Mouse (Mus musculus): ENCODE data around the gene Tmem204.

DNA sequence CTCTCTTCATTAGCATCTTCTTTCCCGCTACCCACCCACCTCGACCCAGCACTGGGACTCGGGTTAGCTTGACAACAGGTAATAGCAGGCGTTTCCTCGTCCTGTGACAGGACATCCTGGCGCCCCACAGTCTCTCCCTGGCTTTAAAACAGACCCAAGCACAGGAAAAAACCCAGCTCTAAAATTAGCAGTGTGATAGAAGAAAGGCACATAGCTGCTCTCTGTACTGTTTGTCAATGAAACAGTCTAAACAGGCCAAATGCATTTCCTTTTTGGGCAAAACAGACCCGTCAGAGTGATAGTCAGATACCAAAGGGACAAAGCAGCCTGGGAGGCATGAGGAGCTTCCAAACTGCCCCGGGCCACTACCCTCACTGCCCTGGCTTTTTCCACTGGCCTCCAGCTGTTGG is 15.9 kb downstream of the Tmem204 start:
- no peak for TF ChIP-seq CTCF (IDR thresholded peaks at IDR 0.05; ENCODE audit: insufficient read depth, low read length)
- TF ChIP-seq POLR2A (IDR thresholded peaks at IDR 0.05; ENCODE audit: borderline replicate concordance, extremely low read depth, low read depth, low read length): 0 out of 2 replicates have a peak, but pooled peaks have one; percentile 9
